ENCODE assay signal across 12 mouse cellular contexts in the genomic region with DNA sequence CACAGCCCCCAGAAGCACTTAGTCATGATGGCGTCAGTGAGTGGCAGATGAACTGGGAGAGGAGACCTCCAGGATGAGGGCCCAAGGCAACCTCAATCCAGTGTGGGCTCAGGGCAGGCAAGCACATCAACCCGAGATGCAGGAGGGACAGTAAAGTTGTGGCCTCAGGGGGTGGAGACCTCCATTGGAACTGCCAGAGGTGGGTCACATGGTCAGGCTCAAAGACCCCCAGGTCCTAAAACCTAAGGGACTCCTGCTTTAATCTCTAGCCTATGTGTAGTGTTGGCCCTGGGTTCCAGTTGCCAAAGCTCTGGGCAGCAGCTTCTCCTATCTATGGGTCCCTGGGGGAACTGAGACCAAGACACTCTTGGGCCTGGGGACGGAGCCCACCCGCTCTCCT. TPM values are rescaled to one million over a fixed set of nuclear protein-coding genes. Genes with fewer than 3 reads are reported as not detected.
DNase-seq lines count a peak whose midpoint lies in the region; ATAC-seq and TF ChIP-seq lines count a peak whose summit lies in the region.
"Had no signal": no experiment of that assay in that cellular context is flagged by ENCODE, and none has a peak within 500 bp of the region (broad histone marks: within the 10 kb centered on the region; RNA-seq: fewer than 3 reads in every experiment).

No protein-coding gene starts in this region.

- no peak for TF ChIP-seq EP300 in liver, postnatal 0 days (IDR thresholded peaks at IDR 0.05; ENCODE audit: low read depth)

- peak overlapping the region; percentile 64; the same call in 1 of the 2 replicates for H3K27ac ChIP-seq in liver, embryonic 11.5 days (ENCODE audit: low read depth, low read length)
- H3K27ac ChIP-seq in heart, embryonic 16.5 days (ENCODE audit: low read length), result peak overlapping the region; percentile 77
- peak overlapping the region; percentile 67 for H3K27ac ChIP-seq in liver, postnatal 0 days (ENCODE audit: low read depth)

- TF ChIP-seq CTCF in liver, postnatal 0 days (IDR thresholded peaks at IDR 0.05; ENCODE audit: low read depth), result no peak

- peak; percentile 94 for DNase-seq in heart, adult 11 months
- no peak for DNase-seq in heart, postnatal 25 days (ENCODE audit: low spot score)
- DNase-seq in liver, embryonic 11.5 days (ENCODE audit: low spot score), result no peak
- DNase-seq in liver, result no peak
- no peak for DNase-seq in liver, postnatal 0 days
- no peak for DNase-seq in thymus, postnatal 4 days
- no peak for DNase-seq in layer of hippocampus, adult 8-10 months (ENCODE audit: low spot score in 2 of 2)

- intact Hi-C loops in heart, postnatal 25 days (cut with DNase I), result no loop called here

- ATAC-seq in liver, embryonic 11.5 days (replicated peaks; ENCODE audit: low FRiP score), result no peak
- no peak for ATAC-seq in heart, embryonic 16.5 days (replicated peaks; ENCODE audit: extremely low read depth, insufficient read depth, low FRiP score)
- no peak for ATAC-seq in liver, postnatal 0 days

- H3K27me3 ChIP-seq in liver, embryonic 11.5 days (replicated peaks; ENCODE audit: control insufficient read depth, insufficient read depth, low read length), result no peaks in the 10 kb centered on the region
- no peaks in the 10 kb centered on the region for H3K27me3 ChIP-seq in heart, embryonic 16.5 days (ENCODE audit: control insufficient read depth, insufficient read depth, low read length)
- H3K27me3 ChIP-seq in liver, postnatal 0 days (ENCODE audit: insufficient read depth, low read length), result no peaks in the 10 kb centered on the region

- H3K36me3 ChIP-seq in liver, embryonic 11.5 days (ENCODE audit: control insufficient read depth, insufficient read depth, low read length), result no peaks in the 10 kb centered on the region
- H3K36me3 ChIP-seq in heart, embryonic 16.5 days (ENCODE audit: control insufficient read depth, insufficient read depth), result no peaks in the 10 kb centered on the region
- no peaks in the 10 kb centered on the region for H3K36me3 ChIP-seq in liver, postnatal 0 days (replicated peaks; ENCODE audit: insufficient read depth, low read length)
- H3K36me3 ChIP-seq: midbrain, embryonic 10.5 days had no signal

- H3K4me1 ChIP-seq in liver, embryonic 11.5 days (replicated peaks; ENCODE audit: control insufficient read depth, insufficient read depth, low read length), result peaks cover 17% of the 10 kb centered on the region
- peaks cover 22% of the 10 kb centered on the region for H3K4me1 ChIP-seq in heart, embryonic 16.5 days (ENCODE audit: control insufficient read depth, insufficient read depth, low read length)
- peaks cover 42% of the 10 kb centered on the region for H3K4me1 ChIP-seq in liver, postnatal 0 days (ENCODE audit: insufficient read depth)

- H3K9ac ChIP-seq in liver, embryonic 11.5 days (ENCODE audit: low read depth, low read length), result no peak overlapping the region
- no peak overlapping the region for H3K9ac ChIP-seq in heart, embryonic 16.5 days (ENCODE audit: low read length)
- peak overlapping the region; percentile 47 for H3K9ac ChIP-seq in liver, postnatal 0 days (replicated peaks)

- no peak overlapping the region for H3K4me3 ChIP-seq in liver, embryonic 11.5 days (ENCODE audit: low read depth, low read length)
- no peak overlapping the region for H3K4me3 ChIP-seq in heart, embryonic 16.5 days (ENCODE audit: low read length)
- peak overlapping the region; percentile 30 for H3K4me3 ChIP-seq in liver, postnatal 0 days (ENCODE audit: low read depth, low read length)
- H3K4me3 ChIP-seq: midbrain, embryonic 10.5 days had no signal

- no peak overlapping the region for H3K4me2 ChIP-seq in liver, embryonic 11.5 days
- no peak overlapping the region for H3K4me2 ChIP-seq in heart, embryonic 16.5 days (ENCODE audit: low read depth, low read length)
- H3K4me2 ChIP-seq in liver, postnatal 0 days (ENCODE audit: low read depth, low read length), result peak overlapping the region; percentile 51

- 71% methylated on average over 4 of the region's 4 CpGs for WGBS in liver, embryonic 11.5 days
- 78% methylated on average over 4 of the region's 4 CpGs for WGBS in heart, embryonic 16.5 days
- WGBS in liver, postnatal 0 days (ENCODE audit: insufficient replicate concordance), result 58% methylated on average over 4 of the region's 4 CpGs

- no peaks in the 10 kb centered on the region for H3K9me3 ChIP-seq in liver, embryonic 11.5 days (ENCODE audit: control insufficient read depth, low read length)
- no peaks in the 10 kb centered on the region for H3K9me3 ChIP-seq in heart, embryonic 16.5 days (replicated peaks; ENCODE audit: control insufficient read depth, low read length)
- no peaks in the 10 kb centered on the region for H3K9me3 ChIP-seq in liver, postnatal 0 days (ENCODE audit: low read length)
- H3K9me3 ChIP-seq: midbrain, embryonic 10.5 days had no signal

RNA-seq across cellular contexts. Expression of a gene that starts 0.8 kb away (rescaled TPM):
- 1 to 10 TPM; 1.8 TPM for total RNA-seq in heart, postnatal 25 days (2021)
- polyA plus RNA-seq in liver, embryonic 11.5 days (2014; fragmentation: Nextera tagmentation; extraction: Ambion mirVana), result 1.7 TPM in 2 replicates
- polyA plus RNA-seq in heart, embryonic 16.5 days (2015; fragmentation: Nextera tagmentation; extraction: Ambion mirVana), result 2.6 and 3.7 TPM in 2 replicates
- 9.5 TPM in 2 replicates for polyA plus RNA-seq in liver, postnatal 0 days (2015; fragmentation: Nextera tagmentation; extraction: Ambion mirVana)
- 1 to 10 TPM; 3.5 to 7.6 (median 5.5) TPM for total RNA-seq in layer of hippocampus, adult 8-10 months (2022)

RNA-seq across cellular contexts. Expression of a gene that starts 6.2 kb away (rescaled TPM):
- total RNA-seq in heart, postnatal 25 days (2021), result 10 to 100 TPM; 19.0 to 20.3 TPM
- 14.2 and 16.0 TPM in 2 replicates for polyA plus RNA-seq in liver, embryonic 11.5 days (2014; fragmentation: Nextera tagmentation; extraction: Ambion mirVana)
- polyA plus RNA-seq in heart, embryonic 16.5 days (2015; fragmentation: Nextera tagmentation; extraction: Ambion mirVana), result 19.8 TPM in 2 replicates
- polyA plus RNA-seq in liver, postnatal 0 days (2015; fragmentation: Nextera tagmentation; extraction: Ambion mirVana), result 42.6 and 48.1 TPM in 2 replicates
- total RNA-seq in layer of hippocampus, adult 8-10 months (2022), result 10 to 100 TPM; 12.1 to 49.4 (median 31.1) TPM

RNA-seq across cellular contexts. Expression of a gene that starts 16.2 kb away (rescaled TPM):
- total RNA-seq in heart, postnatal 25 days (2021), result 100 to 1,000 TPM; 538 TPM
- polyA plus RNA-seq in liver, embryonic 11.5 days (2014; fragmentation: Nextera tagmentation; extraction: Ambion mirVana), result 278 and 287 TPM in 2 replicates
- 466 and 487 TPM in 2 replicates for polyA plus RNA-seq in heart, embryonic 16.5 days (2015; fragmentation: Nextera tagmentation; extraction: Ambion mirVana)
- 165 and 167 TPM in 2 replicates for polyA plus RNA-seq in liver, postnatal 0 days (2015; fragmentation: Nextera tagmentation; extraction: Ambion mirVana)
- total RNA-seq in layer of hippocampus, adult 8-10 months (2022), result 100 to 1,000 TPM; 114 to 145 (median 126) TPM

RNA-seq across cellular contexts. Expression of a gene that starts 21.8 kb away (rescaled TPM):
- 1 to 10 TPM; 8.9 to 9.8 TPM for total RNA-seq in heart, postnatal 25 days (2021)
- 39.8 and 42.8 TPM in 2 replicates for polyA plus RNA-seq in liver, embryonic 11.5 days (2014; fragmentation: Nextera tagmentation; extraction: Ambion mirVana)
- 31.0 and 32.3 TPM in 2 replicates for polyA plus RNA-seq in heart, embryonic 16.5 days (2015; fragmentation: Nextera tagmentation; extraction: Ambion mirVana)
- polyA plus RNA-seq in liver, postnatal 0 days (2015; fragmentation: Nextera tagmentation; extraction: Ambion mirVana), result 28.1 and 29.7 TPM in 2 replicates
- total RNA-seq in layer of hippocampus, adult 8-10 months (2022), result 10 to 100 TPM; 19.4 to 39.9 (median 30.6) TPM

RNA-seq across cellular contexts. Expression of a gene that starts 29.7 kb away (rescaled TPM):
- total RNA-seq in heart, postnatal 25 days (2021), result 1 to 10 TPM in 1 of 2 experiments, under 1 TPM in 1; 0.60 to 1.1 TPM
- polyA plus RNA-seq in liver, embryonic 11.5 days (2014; fragmentation: Nextera tagmentation; extraction: Ambion mirVana), result not detected in 2 replicates
- polyA plus RNA-seq in heart, embryonic 16.5 days (2015; fragmentation: Nextera tagmentation; extraction: Ambion mirVana), result not detected in 2 replicates
- polyA plus RNA-seq in liver, postnatal 0 days (2015; fragmentation: Nextera tagmentation; extraction: Ambion mirVana), result 0.04 and 0.13 TPM in 2 replicates
- not detected for total RNA-seq in layer of hippocampus, adult 8-10 months (2022)
- total RNA-seq: gastrocnemius, adult 8-10 months; layer of hippocampus, postnatal 36 days had no signal
- polyA plus RNA-seq: C2C12; midbrain, embryonic 10.5 days had no signal
